Mouse (Mus musculus) hindbrain, embryonic 15.5 days (tissue): Measurements from ENCODE around the gene Olfr1323. TPM values are rescaled to one million over a fixed set of nuclear protein-coding genes. Genes with fewer than 3 reads are reported as not detected.

Experiments used
- ATAC-seq: fragments of 200-750 bp; cut with Nextera tagmentation; 2 replicates; pipeline ENCODE4 v1.8.0; 2017; ENCODE audit warnings: low read depth, moderate number of reproducible peaks, moderate TSS enrichment; ENCODE audit not compliant: low FRiP score
- H3K27ac ChIP-seq: fragments of 300-500 bp; sonication (generic); replicated peaks from 2 replicates; pipeline ENCODE4 v1.5.1; 2015; ENCODE audit warnings: mild to moderate bottlenecking, inconsistent platforms
- H3K27me3 ChIP-seq: fragments of 300-500 bp; sonication (generic); 2 replicates; pipeline ENCODE4 v1.6.1; 2015; ENCODE audit warnings: control low read depth, inconsistent platforms
- H3K36me3 ChIP-seq: fragments of 300-500 bp; sonication (generic); 2 replicates; pipeline ENCODE4 v1.6.1; 2015; ENCODE audit warnings: control low read depth, inconsistent platforms
- H3K4me1 ChIP-seq: fragments of 300-500 bp; sonication (generic); replicated peaks from 2 replicates; pipeline ENCODE4 v1.6.1; 2015; ENCODE audit warnings: control low read depth, inconsistent platforms
- H3K4me2 ChIP-seq: fragments of 300-500 bp; sonication (generic); 2 replicates; pipeline ENCODE4 v1.6.1; 2015; ENCODE audit warnings: moderate library complexity, mild to moderate bottlenecking, inconsistent platforms
- H3K4me3 ChIP-seq: fragments of 300-500 bp; sonication (generic); 2 replicates; pipeline ENCODE4 v1.5.1; 2015; ENCODE audit warnings: mild to moderate bottlenecking, inconsistent platforms
- H3K9ac ChIP-seq: fragments of 300-500 bp; sonication (generic); 2 replicates; pipeline ENCODE4 v1.6.1; 2015; ENCODE audit warnings: inconsistent platforms
- H3K9me3 ChIP-seq: fragments of 300-500 bp; sonication (generic); 2 replicates; pipeline ENCODE4 v1.6.1; 2016; ENCODE audit warnings: control low read depth, inconsistent platforms
- WGBS: fragments of 180-500 bp; shearing (Covaris S2); methylation state at CpG from one replicate; pipeline ENCODE4 v1.1.7; 2015; 5-methylcytosine and 5-hydroxymethylcytosine counted together
- polyA plus RNA-seq: library from polyadenylated mRNA; unstranded; fragments of >200 nt; fragmentation: Nextera tagmentation; extraction: Ambion mirVana; gene quantifications from 2 replicates; pipeline ENCODE4 v1.2.1, GENCODE M21; 2015

Olfr1323 gene
- not detected in 2 replicates for polyA plus RNA-seq

DNA sequence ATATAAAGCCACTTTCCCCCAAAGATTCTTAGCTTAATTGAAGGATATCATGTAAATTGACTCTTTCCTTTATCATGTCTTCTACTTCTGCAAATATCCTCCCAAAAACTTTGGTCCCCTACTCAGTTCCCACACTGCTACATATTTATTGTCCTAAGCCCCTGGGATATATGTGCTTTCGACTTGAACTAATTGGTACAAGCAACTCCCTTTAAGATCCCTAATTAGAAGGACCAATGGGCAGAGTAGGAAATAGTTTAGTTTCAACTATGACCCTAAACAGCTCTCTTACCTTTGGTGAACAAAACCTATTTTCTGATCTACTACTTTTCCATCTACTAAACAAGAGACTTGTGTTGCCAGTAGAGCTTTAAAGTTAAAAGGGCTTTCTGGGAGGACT lies at the start of gene Olfr1323:
Olfr1323 (minus strand) TSS at position 101 of the 400 bp plus-strand sequence.
- no peak within 1 kb of the TSS for H3K4me2 ChIP-seq
- no peak for ATAC-seq
- no peak within 1 kb of the TSS for H3K9ac ChIP-seq
- H3K4me1 ChIP-seq, result no peaks in the 10 kb centered on the region
- H3K36me3 ChIP-seq, result no peaks in the 10 kb centered on the region
- H3K27me3 ChIP-seq, result no peaks in the 10 kb centered on the region
- no peaks in the 10 kb centered on the region for H3K9me3 ChIP-seq
- no peak within 1 kb of the TSS for H3K27ac ChIP-seq
- no peak within 1 kb of the TSS for H3K4me3 ChIP-seq
- WGBS, result 81% methylated on average over 1 of the region's 1 CpGs

GRCm38 (mm10) chrX:50012242-50012641 lies 6.9 kb downstream of the Olfr1323 start:
- Histone ChIP-seq H3K27ac (no peak overlapping the region), H3K4me2 (no peak overlapping the region), H3K36me3 (no peaks in the 10 kb centered on the region), H3K9me3 (no peaks in the 10 kb centered on the region), H3K27me3 (no peaks in the 10 kb centered on the region), H3K9ac (no peak overlapping the region), H3K4me1 (no peaks in the 10 kb centered on the region), H3K4me3 (no peak overlapping the region)
- 42% methylated on average over 4 of the region's 4 CpGs for WGBS
- ATAC-seq, result no peak

Other genes with a start within 250 kb of the Olfr1323 start
- gene Igsf1, start 221.6 kb downstream of the Olfr1323 start, polyA plus RNA-seq, result 11.2 and 12.5 TPM in 2 replicates
- not detected in 2 replicates for gene Olfr1322, start 127.9 kb downstream of the Olfr1323 start, polyA plus RNA-seq